Mouse (Mus musculus): ENCODE data around the gene Zcchc2. TPM values are rescaled to one million over a fixed set of nuclear protein-coding genes. Genes with fewer than 3 reads are reported as not detected.

Gene Zcchc2
- polyA plus RNA-seq, 1 experiment from 2014 or later: 3.8 TPM

- H3K9ac ChIP-seq (replicated peaks; ENCODE audit: low read depth, low read length): no peak overlapping the region
- H3K4me1 ChIP-seq (ENCODE audit: control insufficient read depth, insufficient read depth, low read length): peaks cover 5% of the 10 kb centered on the region; the same call in 1 of the 2 replicates
- no peak for ATAC-seq (ENCODE audit: insufficient number of reproducible peaks, insufficient read depth, low FRiP score, low read depth)
- 49% methylated on average over 7 of the region's 7 CpGs for WGBS
- H3K36me3 ChIP-seq (ENCODE audit: control insufficient read depth, insufficient read depth, low read length): no peaks in the 10 kb centered on the region
- H3K27ac ChIP-seq (ENCODE audit: low read length): no peak overlapping the region
- no peak overlapping the region for H3K4me3 ChIP-seq (ENCODE audit: low read depth, low read length)
- H3K4me2 ChIP-seq (replicated peaks; ENCODE audit: low read depth, low read length): no peak overlapping the region
- H3K9me3 ChIP-seq (ENCODE audit: control insufficient read depth, low read depth, low read length): no peaks in the 10 kb centered on the region
- H3K27me3 ChIP-seq (ENCODE audit: control insufficient read depth, insufficient read depth, low read length): no peaks in the 10 kb centered on the region
Measured at GRCm38 (mm10) chr1:106069867-106070543, 79.8 kb downstream of the Zcchc2 start.

- no peak for ATAC-seq (ENCODE audit: insufficient number of reproducible peaks, insufficient read depth, low FRiP score, low read depth)
- Histone ChIP-seq H3K9me3 (ENCODE audit: control insufficient read depth, low read depth, low read length) (no peaks in the 10 kb centered on the region), H3K4me3 (ENCODE audit: low read depth, low read length) (no peak overlapping the region), H3K4me1 (ENCODE audit: control insufficient read depth, insufficient read depth, low read length) (peaks cover 5% of the 10 kb centered on the region; the same call in 1 of the 2 replicates), H3K4me2 (replicated peaks; ENCODE audit: low read depth, low read length) (no peak overlapping the region), H3K9ac (replicated peaks; ENCODE audit: low read depth, low read length) (no peak overlapping the region), H3K27ac (ENCODE audit: low read length) (no peak overlapping the region), H3K36me3 (ENCODE audit: control insufficient read depth, insufficient read depth, low read length) (no peaks in the 10 kb centered on the region), H3K27me3 (ENCODE audit: control insufficient read depth, insufficient read depth, low read length) (no peaks in the 10 kb centered on the region)
- 62% methylated on average over 4 of the region's 4 CpGs for WGBS
Measured at GRCm38 (mm10) chr1:106070814-106071213, 80.6 kb downstream of the Zcchc2 start.

- WGBS: 13% methylated on average over 9 of the region's 9 CpGs
- Histone ChIP-seq H3K4me2 (replicated peaks; ENCODE audit: low read depth, low read length) (0 out of 2 replicates have a peak overlapping the region, but pooled peaks have one; percentile 8), H3K27me3 (ENCODE audit: control insufficient read depth, insufficient read depth, low read length) (no peaks in the 10 kb centered on the region), H3K36me3 (ENCODE audit: control insufficient read depth, insufficient read depth, low read length) (no peaks in the 10 kb centered on the region), H3K4me3 (ENCODE audit: low read depth, low read length) (no peak overlapping the region), H3K4me1 (ENCODE audit: control insufficient read depth, insufficient read depth, low read length) (peaks cover 5% of the 10 kb centered on the region; the same call in 1 of the 2 replicates), H3K27ac (ENCODE audit: low read length) (no peak overlapping the region), H3K9me3 (ENCODE audit: control insufficient read depth, low read depth, low read length) (no peaks in the 10 kb centered on the region), H3K9ac (replicated peaks; ENCODE audit: low read depth, low read length) (no peak overlapping the region)
- peak; percentile 60; the same call in 1 of the 2 replicates for ATAC-seq (ENCODE audit: insufficient number of reproducible peaks, insufficient read depth, low FRiP score, low read depth)
Measured at GRCm38 (mm10) chr1:106071237-106072070, 81.2 kb downstream of the Zcchc2 start.

- 3% methylated on average over 10 of the region's 10 CpGs for WGBS
- Histone ChIP-seq H3K9me3 (ENCODE audit: control insufficient read depth, low read depth, low read length) (no peaks in the 10 kb centered on the region), H3K27ac (ENCODE audit: low read length) (no peak overlapping the region), H3K27me3 (ENCODE audit: control insufficient read depth, insufficient read depth, low read length) (no peaks in the 10 kb centered on the region), H3K36me3 (ENCODE audit: control insufficient read depth, insufficient read depth, low read length) (no peaks in the 10 kb centered on the region), H3K4me3 (ENCODE audit: low read depth, low read length) (no peak overlapping the region), H3K4me2 (replicated peaks; ENCODE audit: low read depth, low read length) (0 out of 2 replicates have a peak overlapping the region, but pooled peaks have one; percentile 8), H3K9ac (replicated peaks; ENCODE audit: low read depth, low read length) (no peak overlapping the region), H3K4me1 (ENCODE audit: control insufficient read depth, insufficient read depth, low read length) (peaks cover 5% of the 10 kb centered on the region; the same call in 1 of the 2 replicates)
- ATAC-seq (ENCODE audit: insufficient number of reproducible peaks, insufficient read depth, low FRiP score, low read depth): no peak; the same call in 1 of the 2 replicates
Measured at GRCm38 (mm10) chr1:106072071-106072440, 81.8 kb downstream of the Zcchc2 start.

- WGBS: 86% methylated on average over 7 of the region's 7 CpGs
Measured at GRCm38 (mm10) chr1:106073166-106073565, 83.0 kb downstream of the Zcchc2 start.

GRCm38 (mm10) chr1:106074141-106074540 lies 83.9 kb downstream of the Zcchc2 start:
- Histone ChIP-seq H3K27me3 (ENCODE audit: control insufficient read depth, insufficient read depth, low read length) (no peaks in the 10 kb centered on the region), H3K27ac (ENCODE audit: low read length) (no peak overlapping the region), H3K36me3 (ENCODE audit: control insufficient read depth, insufficient read depth, low read length) (no peaks in the 10 kb centered on the region), H3K9ac (replicated peaks; ENCODE audit: low read depth, low read length) (no peak overlapping the region), H3K9me3 (ENCODE audit: control insufficient read depth, low read depth, low read length) (no peaks in the 10 kb centered on the region), H3K4me1 (ENCODE audit: control insufficient read depth, insufficient read depth, low read length) (peaks cover 5% of the 10 kb centered on the region; the same call in 1 of the 2 replicates), H3K4me3 (ENCODE audit: low read depth, low read length) (no peak overlapping the region), H3K4me2 (replicated peaks; ENCODE audit: low read depth, low read length) (no peak overlapping the region)
- no peak for ATAC-seq (ENCODE audit: insufficient number of reproducible peaks, insufficient read depth, low FRiP score, low read depth)
- 71% methylated on average over 7 of the region's 7 CpGs for WGBS

More at GRCm38 (mm10) chr1:106073166-106073565, 83.0 kb downstream of the Zcchc2 start:
- H3K4me3 ChIP-seq (ENCODE audit: low read depth, low read length): no peak overlapping the region
- no peak overlapping the region for H3K27ac ChIP-seq (ENCODE audit: low read length)
- no peaks in the 10 kb centered on the region for H3K27me3 ChIP-seq (ENCODE audit: control insufficient read depth, insufficient read depth, low read length)
- no peak overlapping the region for H3K4me2 ChIP-seq (replicated peaks; ENCODE audit: low read depth, low read length)
- H3K9me3 ChIP-seq (ENCODE audit: control insufficient read depth, low read depth, low read length): no peaks in the 10 kb centered on the region
- H3K9ac ChIP-seq (replicated peaks; ENCODE audit: low read depth, low read length): no peak overlapping the region
- no peaks in the 10 kb centered on the region for H3K36me3 ChIP-seq (ENCODE audit: control insufficient read depth, insufficient read depth, low read length)
- H3K4me1 ChIP-seq (ENCODE audit: control insufficient read depth, insufficient read depth, low read length): peaks cover 5% of the 10 kb centered on the region; the same call in 1 of the 2 replicates
- no peak for ATAC-seq (ENCODE audit: insufficient number of reproducible peaks, insufficient read depth, low FRiP score, low read depth)

GRCm38 (mm10) chr1:106074656-106075055 lies 84.5 kb downstream of the Zcchc2 start:
- Histone ChIP-seq H3K27ac (ENCODE audit: low read length) (no peak overlapping the region), H3K4me1 (ENCODE audit: control insufficient read depth, insufficient read depth, low read length) (peaks cover 5% of the 10 kb centered on the region; the same call in 1 of the 2 replicates), H3K36me3 (ENCODE audit: control insufficient read depth, insufficient read depth, low read length) (no peaks in the 10 kb centered on the region), H3K4me3 (ENCODE audit: low read depth, low read length) (no peak overlapping the region), H3K9me3 (ENCODE audit: control insufficient read depth, low read depth, low read length) (no peaks in the 10 kb centered on the region), H3K9ac (replicated peaks; ENCODE audit: low read depth, low read length) (no peak overlapping the region), H3K27me3 (ENCODE audit: control insufficient read depth, insufficient read depth, low read length) (no peaks in the 10 kb centered on the region), H3K4me2 (replicated peaks; ENCODE audit: low read depth, low read length) (no peak overlapping the region)
- no peak for ATAC-seq (ENCODE audit: insufficient number of reproducible peaks, insufficient read depth, low FRiP score, low read depth)
- WGBS: 82% methylated on average over 5 of the region's 5 CpGs

GRCm38 (mm10) chr1:106076641-106077040 lies 86.4 kb downstream of the Zcchc2 start:
- WGBS: 83% methylated on average over 3 of the region's 3 CpGs
- Histone ChIP-seq H3K27me3 (ENCODE audit: control insufficient read depth, insufficient read depth, low read length) (no peaks in the 10 kb centered on the region), H3K4me2 (replicated peaks; ENCODE audit: low read depth, low read length) (no peak overlapping the region), H3K9ac (replicated peaks; ENCODE audit: low read depth, low read length) (no peak overlapping the region), H3K9me3 (ENCODE audit: control insufficient read depth, low read depth, low read length) (no peaks in the 10 kb centered on the region), H3K27ac (ENCODE audit: low read length) (no peak overlapping the region), H3K4me3 (ENCODE audit: low read depth, low read length) (no peak overlapping the region), H3K4me1 (ENCODE audit: control insufficient read depth, insufficient read depth, low read length) (peaks cover 4% of the 10 kb centered on the region; the same call in 1 of the 2 replicates), H3K36me3 (ENCODE audit: control insufficient read depth, insufficient read depth, low read length) (no peaks in the 10 kb centered on the region)
- no peak for ATAC-seq (ENCODE audit: insufficient number of reproducible peaks, insufficient read depth, low FRiP score, low read depth)
